Mouse (Mus musculus) stomach, adult 2 months (tissue): ENCODE measurements around the gene Dhx15. TPM values are rescaled to one million over a fixed set of nuclear protein-coding genes. Genes with fewer than 3 reads are reported as not detected.

Experiments used
- polyA plus RNA-seq: library from polyadenylated mRNA; depleted of rRNA; stranded (reverse); fragments of >200 nt; gene quantifications from 2 replicates; pipeline ENCODE4 v1.2.3, GENCODE M21; 2012; rRNA removed

Dhx15 gene
- 3.5 and 6.2 TPM in 2 replicates for polyA plus RNA-seq

DNA sequence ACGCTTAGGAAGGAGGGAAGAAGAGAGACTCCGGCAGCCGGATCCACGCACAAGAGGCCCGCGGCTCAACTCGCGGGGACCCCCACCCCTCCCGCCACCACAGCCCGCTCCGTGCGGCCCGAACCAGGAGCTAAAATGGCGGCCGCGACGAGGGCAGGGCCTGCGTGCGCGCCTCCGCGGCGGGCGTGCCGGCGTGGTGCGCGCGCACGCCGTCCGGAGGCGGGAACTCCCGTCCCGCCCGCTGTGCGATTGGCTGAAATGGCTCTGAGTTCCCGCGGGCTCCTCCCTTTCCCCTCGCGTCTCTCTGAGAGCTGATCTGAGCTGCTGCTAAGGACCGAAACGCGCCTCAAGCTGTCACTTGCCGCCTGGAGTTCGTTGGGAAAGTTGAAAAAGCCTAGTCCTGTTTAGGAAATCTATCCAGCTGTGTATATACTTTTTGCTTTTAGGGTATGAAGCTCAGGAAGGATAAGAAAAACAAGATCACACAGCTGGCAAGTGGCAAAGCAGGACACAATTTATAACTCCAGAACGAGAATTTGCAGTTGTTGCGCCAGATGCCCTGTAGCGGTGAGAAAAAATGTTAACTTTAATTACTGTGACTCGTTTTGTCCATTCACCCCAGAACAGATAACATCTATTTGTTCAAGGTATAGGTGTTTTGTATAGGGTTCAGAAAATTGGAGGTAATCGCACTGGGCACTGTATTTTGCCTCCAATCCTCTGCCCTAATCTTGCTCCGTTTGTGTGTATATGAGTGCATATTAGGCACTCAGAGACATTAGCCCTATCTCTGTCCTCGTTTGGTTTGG lies at the start of gene Dhx15:
Gene Dhx15, minus strand, starts transcription at position 144 of the 809 bp plus-strand sequence.

Other genes with a start within 250 kb of the Dhx15 start
- 25.2 and 29.0 TPM in 2 replicates for gene Sod3, start 173.3 kb upstream of the Dhx15 start, polyA plus RNA-seq